Mouse (Mus musculus) midbrain, embryonic 16.5 days (tissue): ENCODE results near the gene Trim71. TPM values are rescaled to one million over a fixed set of nuclear protein-coding genes. Genes with fewer than 3 reads are reported as not detected.
A peak's percentile ranks its signal among the peaks of the same experiment; 100 is the strongest.

Experiments
- ATAC-seq: fragments of 200-750 bp; cut with Nextera tagmentation; 2 replicates; pipeline ENCODE4 v1.8.0; 2017; ENCODE audit warnings: moderate TSS enrichment
- H3K27ac ChIP-seq: fragments of 300-500 bp; sonication (generic); 2 replicates; pipeline ENCODE4 v1.5.1; 2014; ENCODE audit warnings: mild to moderate bottlenecking, low read length, mixed read lengths
- H3K27me3 ChIP-seq: fragments of 300-500 bp; sonication (generic); 2 replicates; pipeline ENCODE4 v1.6.1; 2014; ENCODE audit warnings: low read depth, low read length, mixed read lengths; ENCODE audit not compliant: control insufficient read depth, insufficient read depth
- H3K36me3 ChIP-seq: fragments of 300-500 bp; sonication (generic); 2 replicates; pipeline ENCODE4 v1.6.1; 2014; ENCODE audit warnings: mild to moderate bottlenecking, low read length, moderate library complexity, mixed read lengths; ENCODE audit not compliant: control insufficient read depth, insufficient read depth
- H3K4me1 ChIP-seq: fragments of 300-500 bp; sonication (generic); 2 replicates; pipeline ENCODE4 v1.6.1; 2014; ENCODE audit warnings: mild to moderate bottlenecking, low read length, mixed read lengths; ENCODE audit not compliant: control insufficient read depth, insufficient read depth
- H3K4me2 ChIP-seq: fragments of 300-500 bp; sonication (generic); 2 replicates; pipeline ENCODE4 v1.6.1; 2014; ENCODE audit warnings: mild to moderate bottlenecking, low read length, mixed read lengths
- H3K4me3 ChIP-seq: fragments of 300-500 bp; sonication (generic); 2 replicates; pipeline ENCODE4 v1.5.1; 2014; ENCODE audit warnings: low read depth, mild to moderate bottlenecking, low read length, moderate library complexity, mixed read lengths
- H3K9ac ChIP-seq: fragments of 300-500 bp; sonication (generic); 2 replicates; pipeline ENCODE4 v1.6.1; 2014; ENCODE audit warnings: low read depth, low read length, mixed read lengths
- H3K9me3 ChIP-seq: fragments of 300-500 bp; sonication (generic); replicated peaks from 2 replicates; pipeline ENCODE4 v1.6.1; 2014; ENCODE audit warnings: mild to moderate bottlenecking, low read length, mixed read lengths; ENCODE audit not compliant: control insufficient read depth, poor library complexity, severe bottlenecking
- WGBS: fragments of 180-500 bp; shearing (Covaris S2); extraction: QIAGEN DNeasy Blood & Tissue Kit; methylation state at CpG from one replicate; pipeline ENCODE4 v1.1.7; 2014; 5-methylcytosine and 5-hydroxymethylcytosine counted together
- polyA plus RNA-seq: library from polyadenylated mRNA; unstranded; fragments of >200 nt; fragmentation: Nextera tagmentation; extraction: Ambion mirVana; gene quantifications from 2 replicates; pipeline ENCODE4 v1.2.1, GENCODE M21; 2015

Gene Trim71
- polyA plus RNA-seq, result 0.15 and 0.17 TPM in 2 replicates

- Histone ChIP-seq H3K4me2 (peak within 1 kb of the TSS; percentile 91), H3K27ac (no peak within 1 kb of the TSS), H3K9me3 (no peaks in the 10 kb centered on the region), H3K9ac (peak within 1 kb of the TSS; percentile 59), H3K4me3 (peak within 1 kb of the TSS; percentile 60), H3K4me1 (peaks cover 22% of the 10 kb centered on the region), H3K36me3 (no peaks in the 10 kb centered on the region), H3K27me3 (peaks cover 34% of the 10 kb centered on the region)
- peak; percentile 68 for ATAC-seq
- WGBS, result under 1% methylated on average over 79 of the region's 91 CpGs
Observed at GRCm38 (mm10) chr9:114563761-114564606, at the start of gene Trim71. Gene Trim71, minus strand, starts transcription at chr9:114564369.

- no peak overlapping the region for H3K9ac ChIP-seq
- H3K4me3 ChIP-seq, result no peak overlapping the region
- H3K27me3 ChIP-seq, result no peaks in the 10 kb centered on the region
- H3K4me2 ChIP-seq, result no peak overlapping the region
- H3K9me3 ChIP-seq, result no peaks in the 10 kb centered on the region
- H3K27ac ChIP-seq, result no peak overlapping the region
- H3K4me1 ChIP-seq, result no peaks in the 10 kb centered on the region
- no peak for ATAC-seq
- 98% methylated on average over 4 of the region's 4 CpGs for WGBS
- peaks cover 37% of the 10 kb centered on the region for H3K36me3 ChIP-seq
Observed at GRCm38 (mm10) chr9:114613026-114613425, 48.9 kb upstream of the Trim71 start.

DNA sequence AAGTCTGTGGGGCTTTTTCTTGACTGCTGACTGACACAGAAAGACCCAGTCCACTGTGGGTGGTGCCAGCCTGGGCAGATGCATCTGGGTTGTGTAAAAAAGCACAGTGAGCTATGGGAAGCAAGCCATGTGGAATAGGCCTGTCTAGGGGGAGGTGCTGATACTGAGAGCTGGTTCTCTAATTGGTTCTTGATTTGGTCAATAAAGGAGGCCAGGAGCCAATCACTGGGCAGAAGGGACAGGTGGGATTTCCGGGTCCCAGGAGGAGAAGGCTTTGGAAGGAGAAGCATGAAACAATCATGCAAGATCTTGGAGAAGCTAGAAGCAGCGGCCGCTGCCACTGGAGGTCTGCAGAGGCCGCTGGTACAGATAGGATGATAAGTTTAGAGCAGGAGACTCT is 48.4 kb upstream of the Trim71 start:
- WGBS, result 88% methylated on average over 4 of the region's 4 CpGs
- no peak overlapping the region for H3K9ac ChIP-seq

GRCm38 (mm10) chr9:114610266-114610665 is 46.1 kb upstream of the Trim71 start:
- H3K27ac ChIP-seq, result no peak overlapping the region
- H3K4me3 ChIP-seq, result no peak overlapping the region
- no peak overlapping the region for H3K4me2 ChIP-seq
- peaks cover 41% of the 10 kb centered on the region for H3K36me3 ChIP-seq
- 96% methylated on average over 3 of the region's 3 CpGs for WGBS
- no peaks in the 10 kb centered on the region for H3K4me1 ChIP-seq
- H3K27me3 ChIP-seq, result no peaks in the 10 kb centered on the region
- ATAC-seq, result no peak
- H3K9ac ChIP-seq, result no peak overlapping the region
- H3K9me3 ChIP-seq, result no peaks in the 10 kb centered on the region

More for the DNA sequence above, 48.4 kb upstream of the Trim71 start:
- no peak overlapping the region for H3K4me2 ChIP-seq
- no peak overlapping the region for H3K4me3 ChIP-seq
- no peak for ATAC-seq
- no peaks in the 10 kb centered on the region for H3K4me1 ChIP-seq
- no peaks in the 10 kb centered on the region for H3K27me3 ChIP-seq
- H3K27ac ChIP-seq, result no peak overlapping the region
- no peaks in the 10 kb centered on the region for H3K9me3 ChIP-seq
- H3K36me3 ChIP-seq, result peaks cover 38% of the 10 kb centered on the region

GRCm38 (mm10) chr9:114603876-114604540 is 39.8 kb upstream of the Trim71 start:
- Histone ChIP-seq H3K4me3 (no peak overlapping the region), H3K27ac (no peak overlapping the region), H3K4me2 (no peak overlapping the region), H3K9me3 (no peaks in the 10 kb centered on the region), H3K27me3 (no peaks in the 10 kb centered on the region), H3K9ac (no peak overlapping the region), H3K36me3 (peaks cover 26% of the 10 kb centered on the region), H3K4me1 (no peaks in the 10 kb centered on the region)
- WGBS, result 47% methylated on average over 12 of the region's 12 CpGs
- peak; percentile 36; the same call in 1 of the 2 replicates for ATAC-seq

DNA sequence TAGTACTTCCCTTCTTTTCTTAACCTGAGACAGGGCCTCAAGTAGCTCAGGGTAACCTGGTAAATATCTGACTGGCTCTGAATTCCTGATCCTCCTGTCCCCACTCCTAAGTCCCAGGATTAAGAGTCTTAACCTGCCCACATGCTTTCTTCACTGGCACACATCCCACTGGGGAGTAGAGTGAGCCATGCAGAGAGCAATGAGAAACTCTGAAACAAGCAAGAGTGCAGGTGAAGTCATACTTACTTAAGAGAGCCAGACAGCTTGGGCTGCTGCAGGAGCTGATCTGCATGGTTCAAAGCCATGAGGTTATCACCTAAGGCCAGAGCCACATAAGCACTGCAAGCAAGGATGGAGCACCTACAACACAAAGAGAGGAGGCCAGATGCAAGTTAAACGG is 36.9 kb upstream of the Trim71 start:
- Histone ChIP-seq H3K4me3 (no peak overlapping the region), H3K27ac (no peak overlapping the region), H3K9me3 (no peaks in the 10 kb centered on the region), H3K9ac (no peak overlapping the region), H3K4me2 (no peak overlapping the region), H3K36me3 (peaks cover 23% of the 10 kb centered on the region), H3K4me1 (no peaks in the 10 kb centered on the region), H3K27me3 (no peaks in the 10 kb centered on the region)
- 72% methylated on average over 1 of the region's 1 CpGs for WGBS
- ATAC-seq, result no peak

DNA sequence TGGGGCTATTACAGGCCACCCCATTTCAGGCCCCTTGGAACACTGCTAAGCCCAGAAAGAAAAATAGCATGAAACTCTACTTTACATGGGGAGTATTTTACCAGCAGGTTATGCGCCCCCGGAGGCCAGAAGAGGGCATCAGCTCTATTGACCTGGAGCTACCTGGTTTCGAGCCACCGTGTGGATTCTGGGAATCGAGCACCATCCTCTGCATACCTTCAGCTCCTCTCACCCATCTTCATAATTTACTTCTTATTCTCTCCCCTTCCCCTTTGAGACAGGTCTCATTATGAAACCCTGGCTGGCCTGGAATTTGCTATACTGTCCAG is 20.8 kb upstream of the Trim71 start:
- Histone ChIP-seq H3K27me3 (no peaks in the 10 kb centered on the region), H3K4me1 (peaks cover 3% of the 10 kb centered on the region; the same call in 1 of the 2 replicates), H3K9ac (no peak overlapping the region), H3K9me3 (no peaks in the 10 kb centered on the region), H3K4me2 (no peak overlapping the region), H3K27ac (no peak overlapping the region), H3K36me3 (peaks cover 6% of the 10 kb centered on the region; the same call in 1 of the 2 replicates), H3K4me3 (no peak overlapping the region)
- WGBS, result 49% methylated on average over 5 of the region's 5 CpGs
- no peak for ATAC-seq

DNA sequence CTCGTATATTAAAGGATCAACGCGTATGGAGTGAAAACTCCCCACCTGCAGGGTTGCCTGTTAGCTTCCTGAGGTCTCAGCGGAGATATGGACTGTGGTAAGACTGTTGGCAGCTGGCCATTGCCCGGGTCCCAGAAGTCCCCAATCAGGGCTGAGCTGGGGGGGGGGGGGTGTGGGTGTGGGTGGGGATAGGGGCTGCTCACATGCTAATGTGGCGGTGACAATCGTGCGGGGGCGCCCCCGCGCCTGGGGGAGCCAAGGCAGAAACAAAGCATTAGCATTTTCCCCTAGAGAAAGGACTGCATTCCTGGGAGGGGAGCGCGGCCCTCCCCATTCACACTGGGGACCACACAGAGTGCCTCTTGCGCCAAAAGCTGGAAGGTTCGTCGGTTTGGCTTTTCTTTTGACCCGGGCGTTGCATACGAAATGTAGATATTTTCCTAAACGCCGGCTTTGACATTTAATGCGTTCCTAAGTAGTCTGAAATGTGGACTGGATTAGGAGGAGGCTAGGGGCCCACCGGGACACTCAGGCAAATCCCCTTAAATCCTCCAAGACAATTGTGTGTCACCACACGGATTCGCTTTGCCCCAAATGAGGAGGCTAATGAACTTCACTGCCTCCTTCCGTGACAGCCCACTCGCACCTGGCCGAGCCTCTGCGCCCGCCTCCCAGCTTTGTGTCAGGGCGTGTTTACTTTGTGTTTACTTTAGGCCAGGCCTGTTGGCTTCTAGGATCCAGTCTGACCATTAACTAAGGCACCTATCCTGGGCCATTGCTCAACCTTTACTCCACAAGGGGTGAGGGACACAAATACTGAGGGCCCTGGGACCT is 20.2 kb upstream of the Trim71 start:
- Histone ChIP-seq H3K4me3 (peak overlapping the region; percentile 21; the same call in 1 of the 2 replicates), H3K27me3 (no peaks in the 10 kb centered on the region), H3K27ac (no peak overlapping the region), H3K36me3 (peaks cover 6% of the 10 kb centered on the region; the same call in 1 of the 2 replicates), H3K9ac (no peak overlapping the region; the same call in 1 of the 2 replicates), H3K4me2 (peak overlapping the region; percentile 60), H3K4me1 (peaks cover 3% of the 10 kb centered on the region; the same call in 1 of the 2 replicates), H3K9me3 (no peaks in the 10 kb centered on the region)
- ATAC-seq, result peak; percentile 70; the same call in 1 of the 2 replicates
- 5% methylated on average over 31 of the region's 31 CpGs for WGBS
